Mouse (Mus musculus) neural tube, embryonic 12.5 days (tissue): ENCODE data around the gene Fam221b. TPM values are rescaled to one million over a fixed set of nuclear protein-coding genes. Genes with fewer than 3 reads are reported as not detected.

Experiments
- ATAC-seq: fragments of 200-750 bp; cut with Nextera tagmentation; 2 replicates; pipeline ENCODE4 v1.8.0; 2017; ENCODE audit warnings: low read depth, mild to moderate bottlenecking, moderate TSS enrichment, moderate library complexity; ENCODE audit not compliant: low FRiP score
- H3K27ac ChIP-seq: fragments of 300-500 bp; sonication (generic); 2 replicates; pipeline ENCODE4 v1.5.1; 2016
- H3K27me3 ChIP-seq: fragments of 300-500 bp; sonication (generic); replicated peaks from 2 replicates; pipeline ENCODE4 v1.6.1; 2016; ENCODE audit warnings: mild to moderate bottlenecking
- H3K36me3 ChIP-seq: fragments of 300-500 bp; sonication (generic); 2 replicates; pipeline ENCODE4 v1.6.1; 2016; ENCODE audit warnings: mild to moderate bottlenecking
- H3K4me1 ChIP-seq: fragments of 300-500 bp; sonication (generic); 2 replicates; pipeline ENCODE4 v1.6.1; 2016
- H3K4me2 ChIP-seq: fragments of 300-500 bp; sonication (generic); replicated peaks from 2 replicates; pipeline ENCODE4 v1.6.1; 2016; ENCODE audit warnings: mild to moderate bottlenecking
- H3K4me3 ChIP-seq: fragments of 300-500 bp; sonication (generic); 2 replicates; pipeline ENCODE4 v1.5.1; 2016
- H3K9ac ChIP-seq: fragments of 300-500 bp; sonication (generic); 2 replicates; pipeline ENCODE4 v1.6.1; 2016; ENCODE audit warnings: mild to moderate bottlenecking
- H3K9me3 ChIP-seq: fragments of 300-500 bp; sonication (generic); 2 replicates; pipeline ENCODE4 v1.6.1; 2016; ENCODE audit warnings: mild to moderate bottlenecking
- WGBS: fragments of 180-500 bp; shearing (Covaris S2); methylation state at CpG from one replicate; pipeline ENCODE4 v1.1.7; 2016; 5-methylcytosine and 5-hydroxymethylcytosine counted together
- microRNA-seq: library from miRNA; unstranded; fragments of <30 nt; microRNA quantifications from one replicate; pipeline ENCODE4, GENCODE M21; 2017
- polyA plus RNA-seq: library from polyadenylated mRNA; unstranded; fragments of >200 nt; fragmentation: Nextera tagmentation; extraction: Ambion mirVana; gene quantifications from 2 replicates; pipeline ENCODE4 v1.2.1, GENCODE M21; 2016

The Fam221b gene
- polyA plus RNA-seq, 1 experiment from 2014 or later, result 3.2 TPM

- H3K9ac ChIP-seq, result peak within 1 kb of the TSS; percentile 93
- H3K36me3 ChIP-seq, result no peaks in the 10 kb centered on the region
- peak within 1 kb of the TSS; percentile 63 for H3K4me3 ChIP-seq
- peak within 1 kb of the TSS; percentile 82 for H3K27ac ChIP-seq
- 1% methylated on average over 60 of the region's 70 CpGs for WGBS
- H3K4me2 ChIP-seq, result peak within 1 kb of the TSS; percentile 92
- peak; percentile 63 for ATAC-seq
- no peaks in the 10 kb centered on the region for H3K27me3 ChIP-seq
- H3K9me3 ChIP-seq, result 0 out of 2 replicates have a peak, but pooled peaks cover 3% of the 10 kb centered on the region
- peaks cover 30% of the 10 kb centered on the region for H3K4me1 ChIP-seq
These were observed 37.6 kb downstream of the Fam221b start, which contains the start of gene Npr2 for GRCm38 (mm10) chr4:43631046-43631955. Gene Npr2, plus strand, starts transcription at chr4:43631935.

GRCm38 (mm10) chr4:43630671-43631045, 38.3 kb downstream of the Fam221b start:
- Histone ChIP-seq H3K4me3 (peak overlapping the region; percentile 63; the same call in 1 of the 2 replicates), H3K9ac (peak overlapping the region; percentile 93; the same call in 1 of the 2 replicates), H3K4me1 (peaks cover 30% of the 10 kb centered on the region), H3K36me3 (no peaks in the 10 kb centered on the region), H3K27me3 (no peaks in the 10 kb centered on the region), H3K9me3 (peaks cover 3% of the 10 kb centered on the region; the same call in 1 of the 2 replicates), H3K4me2 (peak overlapping the region; percentile 92), H3K27ac (peak overlapping the region; percentile 82)
- ATAC-seq, result peak; percentile 17; the same call in 1 of the 2 replicates
- 14% methylated on average over 5 of the region's 5 CpGs for WGBS

GRCm38 (mm10) chr4:43630030-43630581, 38.8 kb downstream of the Fam221b start:
- ATAC-seq, result peak; percentile 58; the same call in 1 of the 2 replicates
- Histone ChIP-seq H3K27ac (no peak overlapping the region; the same call in 1 of the 2 replicates), H3K4me1 (peaks cover 30% of the 10 kb centered on the region), H3K9ac (no peak overlapping the region), H3K9me3 (peaks cover 8% of the 10 kb centered on the region; the same call in 1 of the 2 replicates), H3K4me3 (no peak overlapping the region), H3K4me2 (peak overlapping the region; percentile 92), H3K36me3 (no peaks in the 10 kb centered on the region), H3K27me3 (no peaks in the 10 kb centered on the region)
- WGBS, result 5% methylated on average over 5 of the region's 5 CpGs

GRCm38 (mm10) chr4:43629106-43629817, 39.7 kb downstream of the Fam221b start:
- Histone ChIP-seq H3K9ac (no peak overlapping the region), H3K4me3 (no peak overlapping the region), H3K4me1 (peaks cover 28% of the 10 kb centered on the region), H3K9me3 (peaks cover 9% of the 10 kb centered on the region; the same call in 1 of the 2 replicates), H3K27ac (no peak overlapping the region), H3K4me2 (no peak overlapping the region), H3K27me3 (no peaks in the 10 kb centered on the region), H3K36me3 (no peaks in the 10 kb centered on the region)
- 46% methylated on average over 20 of the region's 20 CpGs for WGBS
- no peak for ATAC-seq

- Histone ChIP-seq H3K36me3 (no peaks in the 10 kb centered on the region), H3K4me1 (no peaks in the 10 kb centered on the region), H3K27ac (no peak overlapping the region), H3K27me3 (no peaks in the 10 kb centered on the region), H3K4me3 (no peak overlapping the region), H3K9me3 (peaks cover 2% of the 10 kb centered on the region; the same call in 1 of the 2 replicates), H3K9ac (no peak overlapping the region), H3K4me2 (no peak overlapping the region)
- whole genome bisulfite sequencing, result 85% methylated on average over 4 of the region's 4 CpGs
- no peak for ATAC-seq
These were observed 48.7 kb downstream of the Fam221b start for GRCm38 (mm10) chr4:43620146-43620778.

- Histone ChIP-seq H3K4me3 (no peak overlapping the region), H3K4me1 (no peaks in the 10 kb centered on the region), H3K36me3 (no peaks in the 10 kb centered on the region), H3K4me2 (no peak overlapping the region), H3K27me3 (no peaks in the 10 kb centered on the region), H3K9ac (no peak overlapping the region), H3K9me3 (no peaks in the 10 kb centered on the region), H3K27ac (no peak overlapping the region)
- no peak for ATAC-seq
- WGBS, result 76% methylated on average over 3 of the region's 3 CpGs
These were observed 55.8 kb downstream of the Fam221b start for GRCm38 (mm10) chr4:43613060-43613730.

GRCm38 (mm10) chr4:43612534-43612933, 56.4 kb downstream of the Fam221b start:
- no peak overlapping the region for H3K4me3 ChIP-seq

More at GRCm38 (mm10) chr4:43612534-43612933, 56.4 kb downstream of the Fam221b start:
- Histone ChIP-seq H3K36me3 (no peaks in the 10 kb centered on the region), H3K27ac (no peak overlapping the region), H3K9ac (no peak overlapping the region), H3K27me3 (no peaks in the 10 kb centered on the region), H3K9me3 (no peaks in the 10 kb centered on the region), H3K4me1 (no peaks in the 10 kb centered on the region), H3K4me2 (no peak overlapping the region)
- 79% methylated on average over 10 of the region's 10 CpGs for WGBS
- no peak for ATAC-seq

Small RNA genes lying within 50 kb of the gene (microRNA-seq; reads per million reads assigned to microRNA genes)
- not detected for gene Gm25262

Other genes with a start within 250 kb of the Fam221b start
- 0.34 TPM in 1 of 2 replicates, not detected in the other for gene Fam166b, start 240.0 kb downstream of the Fam221b start, polyA plus RNA-seq
- gene Tesk1, start 227.2 kb downstream of the Fam221b start, polyA plus RNA-seq, result 14.9 and 15.4 TPM in 2 replicates
- 2.7 and 2.9 TPM in 2 replicates for gene Cd72, start 214.5 kb downstream of the Fam221b start, polyA plus RNA-seq
- gene Sit1, start 185.4 kb downstream of the Fam221b start, polyA plus RNA-seq, result 0.17 TPM in 1 of 2 replicates, not detected in the other
- 54.0 and 54.6 TPM in 2 replicates for gene Ccdc107, start 176.2 kb downstream of the Fam221b start, polyA plus RNA-seq
- gene Arhgef39, start 169.4 kb downstream of the Fam221b start, polyA plus RNA-seq, result 24.8 and 27.0 TPM in 2 replicates
- gene Car9, start 162.2 kb downstream of the Fam221b start, polyA plus RNA-seq, result 0.33 and 0.41 TPM in 2 replicates
- gene Tpm2, start 145.4 kb downstream of the Fam221b start, polyA plus RNA-seq, result 83.5 and 93.0 TPM in 2 replicates
- 68.0 and 71.0 TPM in 2 replicates for gene Creb3, start 106.8 kb downstream of the Fam221b start, polyA plus RNA-seq
- gene Tln1, start 106.5 kb downstream of the Fam221b start, polyA plus RNA-seq, result 59.6 and 65.6 TPM in 2 replicates
- gene Rgp1, start 90.4 kb downstream of the Fam221b start, polyA plus RNA-seq, result 29.5 and 36.3 TPM in 2 replicates
- 50.4 and 55.4 TPM in 2 replicates for gene Gba2, start 90.3 kb downstream of the Fam221b start, polyA plus RNA-seq
- 1.3 and 2.8 TPM in 2 replicates for gene Msmp, start 84.7 kb downstream of the Fam221b start, polyA plus RNA-seq
- 45.4 and 60.1 TPM in 2 replicates for gene Npr2, start 37.2 kb downstream of the Fam221b start, polyA plus RNA-seq
- gene Spag8, start 15.6 kb downstream of the Fam221b start, polyA plus RNA-seq, result 2.7 and 3.0 TPM in 2 replicates
- gene Hint2, start 12.7 kb downstream of the Fam221b start, polyA plus RNA-seq, result 71.0 and 74.6 TPM in 2 replicates
- gene Tmem8b, start 174 bp downstream of the Fam221b start, polyA plus RNA-seq, result 11.8 and 14.2 TPM in 2 replicates
- gene Olfr70, start 31.7 kb upstream of the Fam221b start, polyA plus RNA-seq, result not detected in 2 replicates
- not detected in 2 replicates for gene Olfr71, start 41.1 kb upstream of the Fam221b start, polyA plus RNA-seq
- gene Hrct1, start 58.0 kb upstream of the Fam221b start, polyA plus RNA-seq, result 0.22 TPM in 1 of 2 replicates, not detected in the other
- not detected in 2 replicates for gene Spaar, start 60.9 kb upstream of the Fam221b start, polyA plus RNA-seq
- not detected in 2 replicates for gene Olfr159, start 101.9 kb upstream of the Fam221b start, polyA plus RNA-seq
- gene Olfr156, start 154.8 kb upstream of the Fam221b start, polyA plus RNA-seq, result not detected in 2 replicates
- not detected in 2 replicates for gene Olfr157, start 171.1 kb upstream of the Fam221b start, polyA plus RNA-seq
- not detected in 2 replicates for gene Olfr155, start 182.4 kb upstream of the Fam221b start, polyA plus RNA-seq
- gene Reck, start 206.4 kb upstream of the Fam221b start, polyA plus RNA-seq, result 13.6 and 15.1 TPM in 2 replicates